Mouse (Mus musculus) frontal cortex, postnatal 36 days (tissue): Measurements from ENCODE around the gene Zfp185.

Source experiments
- DNase-seq, 2 experiments: peaks; one replicate each; pipeline ENCODE4 v3.0.0; 2022; ENCODE audit warnings: low spot score in 2 of 2

Gene Zfp185

GRCm38 (mm10) chrX:72986841-72987519, at the start of gene Zfp185:
Gene Zfp185 (plus strand): TSS chrX:72987339.
- DNase-seq = no peak

GRCm38 (mm10) chrX:72953464-72953863, 33.7 kb upstream of the Zfp185 start:
- no peak for DNase-seq

GRCm38 (mm10) chrX:72956486-72956885, 30.7 kb upstream of the Zfp185 start:
- no peak for DNase-seq

GRCm38 (mm10) chrX:72960431-72960830, 26.7 kb upstream of the Zfp185 start:
- no peak for DNase-seq

GRCm38 (mm10) chrX:72961511-72961910, 25.6 kb upstream of the Zfp185 start:
- no peak for DNase-seq

GRCm38 (mm10) chrX:72962743-72963142, 24.4 kb upstream of the Zfp185 start:
- DNase-seq = no peak

- no peak for DNase-seq
Measured at GRCm38 (mm10) chrX:72982831-72983230, 4.3 kb upstream of the Zfp185 start.

- DNase-seq = no peak
Measured at GRCm38 (mm10) chrX:72985607-72986006, 1.5 kb upstream of the Zfp185 start.

GRCm38 (mm10) chrX:72987520-72987905, 374 bp downstream of the Zfp185 start:
- no peak for DNase-seq

GRCm38 (mm10) chrX:72988431-72988830, 1.3 kb downstream of the Zfp185 start:
- DNase-seq = no peak

GRCm38 (mm10) chrX:72990581-72990980, 3.4 kb downstream of the Zfp185 start:
- DNase-seq = no peak

GRCm38 (mm10) chrX:72992291-72992919, 5.3 kb downstream of the Zfp185 start:
- DNase-seq = no peak

- DNase-seq = no peak
Measured at GRCm38 (mm10) chrX:72995542-72995941, 8.4 kb downstream of the Zfp185 start.

- DNase-seq = no peak
Measured at GRCm38 (mm10) chrX:73003110-73003509, 16.0 kb downstream of the Zfp185 start.

- no peak for DNase-seq
Measured at GRCm38 (mm10) chrX:73005678-73006077, 18.5 kb downstream of the Zfp185 start.

- peak; percentile 89 to 95 for DNase-seq
Measured at GRCm38 (mm10) chrX:73007597-73008479, 20.7 kb downstream of the Zfp185 start.

- no peak for DNase-seq
Measured at GRCm38 (mm10) chrX:73012846-73013245, 25.7 kb downstream of the Zfp185 start.

- no peak for DNase-seq
Measured at GRCm38 (mm10) chrX:73037003-73037402, 49.9 kb downstream of the Zfp185 start, which contains the start of gene Pnma5. Gene Pnma5 (minus strand): TSS chrX:73037103.

GRCm38 (mm10) chrX:73038831-73039230, 51.7 kb downstream of the Zfp185 start:
- DNase-seq = no peak

- DNase-seq = no peak
Measured at GRCm38 (mm10) chrX:73039666-73040065, 52.5 kb downstream of the Zfp185 start.

- peak; percentile 92 to 95 for DNase-seq
Measured at GRCm38 (mm10) chrX:73053860-73054563, 66.9 kb downstream of the Zfp185 start.

- no peak for DNase-seq
Measured at GRCm38 (mm10) chrX:73061528-73061927, 74.4 kb downstream of the Zfp185 start.
